Mouse (Mus musculus) brain, embryonic 18.5 days (tissue): ENCODE measurements around the gene Il1rapl2.
"Not testable (repeated sequence)": the region's sequence is repeated elsewhere in the genome, so short reads cannot be mapped to it uniquely, and the experiment has no call there.

Experiments used
- DNase-seq: peaks from one replicate; pipeline ENCODE4 v3.0.0-alpha.2; 2012; ENCODE audit warnings: low read depth, low spot score

Il1rapl2 gene

GRCm38 (mm10) chrX:138170146-138170545, 599.7 kb downstream of the Il1rapl2 start:
- DNase-seq, result no peak

- no peak for DNase-seq
These were observed 639.1 kb downstream of the Il1rapl2 start, which contains the start of gene Tex13a for GRCm38 (mm10) chrX:138209480-138209879. TSS of gene Tex13a (minus strand) at chrX:138209580.

- no peak for DNase-seq
These were observed 664.2 kb downstream of the Il1rapl2 start for GRCm38 (mm10) chrX:138234626-138235025.

GRCm38 (mm10) chrX:138348736-138349135, 778.3 kb downstream of the Il1rapl2 start:
- not testable (repeated sequence) for DNase-seq

- DNase-seq, result peak; percentile 8
These were observed 863.4 kb downstream of the Il1rapl2 start for GRCm38 (mm10) chrX:138433794-138434193.

GRCm38 (mm10) chrX:138437939-138438338, 867.5 kb downstream of the Il1rapl2 start:
- no peak for DNase-seq

- DNase-seq, result no peak
These were observed 879.4 kb downstream of the Il1rapl2 start for GRCm38 (mm10) chrX:138449856-138450255.

GRCm38 (mm10) chrX:138478488-138478887, 908.1 kb downstream of the Il1rapl2 start:
- no peak for DNase-seq

- no peak for DNase-seq
These were observed 930.1 kb downstream of the Il1rapl2 start for GRCm38 (mm10) chrX:138500510-138500909.

- DNase-seq, result no peak
These were observed 934.6 kb downstream of the Il1rapl2 start for GRCm38 (mm10) chrX:138505049-138505448.

GRCm38 (mm10) chrX:138620106-138620505, 1049.7 kb downstream of the Il1rapl2 start:
- no peak for DNase-seq

- no peak for DNase-seq
These were observed 1054.9 kb downstream of the Il1rapl2 start for GRCm38 (mm10) chrX:138625311-138625710.

GRCm38 (mm10) chrX:138722372-138722771, 1152.0 kb downstream of the Il1rapl2 start:
- DNase-seq, result no peak

- no peak for DNase-seq
These were observed 1230.5 kb downstream of the Il1rapl2 start for GRCm38 (mm10) chrX:138800958-138801357.

- DNase-seq, result no peak
These were observed 1261.5 kb downstream of the Il1rapl2 start for GRCm38 (mm10) chrX:138831876-138832275.

GRCm38 (mm10) chrX:138833894-138834293, 1263.5 kb downstream of the Il1rapl2 start:
- no peak for DNase-seq

GRCm38 (mm10) chrX:138838381-138838780, 1268.0 kb downstream of the Il1rapl2 start:
- DNase-seq, result no peak
